Mouse (Mus musculus): ENCODE measurements around the gene Bicd1.
"Not testable (repeated sequence)": the region's sequence is repeated elsewhere in the genome, so short reads cannot be mapped to it uniquely, and the experiment has no call there.

Gene Bicd1

GRCm38 (mm10) chr6:149408833-149409332, at the start of gene Bicd1:
TSS of gene Bicd1 (plus strand) at chr6:149408886.
- DNase-seq (ENCODE audit: inconsistent ontology term) = peak; percentile 85

DNA sequence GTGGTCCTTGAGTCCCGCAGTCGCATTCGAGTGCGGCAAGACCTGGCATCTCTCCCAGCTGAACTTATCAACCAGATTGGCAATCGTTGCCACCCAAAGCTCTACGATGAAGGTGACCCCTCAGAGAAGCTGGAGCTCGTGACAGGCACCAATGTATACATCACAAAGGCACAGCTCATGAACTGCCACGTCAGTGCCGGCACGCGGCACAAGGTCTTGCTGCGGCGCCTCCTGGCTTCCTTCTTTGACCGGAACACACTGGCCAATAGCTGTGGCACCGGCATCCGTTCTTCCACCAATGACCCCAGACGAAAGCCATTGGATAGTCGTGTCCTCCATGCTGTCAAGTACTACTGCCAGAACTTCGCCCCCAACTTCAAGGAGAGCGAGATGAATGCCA, 46.2 kb upstream of the Bicd1 start:
- not testable (repeated sequence) for DNase-seq (ENCODE audit: inconsistent ontology term)

- not testable (repeated sequence) for DNase-seq (ENCODE audit: inconsistent ontology term)
Observed at GRCm38 (mm10) chr6:149365975-149366374, 42.7 kb upstream of the Bicd1 start.

DNA sequence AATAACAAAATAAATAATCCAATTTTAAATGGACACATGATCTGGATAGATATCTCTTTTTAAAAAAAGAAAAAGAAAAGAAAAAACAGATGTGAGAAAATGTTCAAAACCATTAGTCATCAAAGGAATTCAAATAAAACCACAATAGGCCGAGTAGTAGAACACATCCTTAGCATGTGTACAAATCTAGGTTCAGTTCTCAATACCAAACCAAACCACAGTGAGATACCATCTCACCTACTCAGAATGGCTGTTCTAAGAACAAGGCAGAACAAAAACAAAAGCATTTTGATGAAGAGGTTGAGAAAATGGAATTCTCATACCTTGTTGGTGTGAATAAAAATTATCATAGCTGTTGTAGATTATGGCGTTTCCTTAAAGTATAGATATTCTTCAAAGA, 42.3 kb upstream of the Bicd1 start:
- DNase-seq (ENCODE audit: inconsistent ontology term) = no peak

DNA sequence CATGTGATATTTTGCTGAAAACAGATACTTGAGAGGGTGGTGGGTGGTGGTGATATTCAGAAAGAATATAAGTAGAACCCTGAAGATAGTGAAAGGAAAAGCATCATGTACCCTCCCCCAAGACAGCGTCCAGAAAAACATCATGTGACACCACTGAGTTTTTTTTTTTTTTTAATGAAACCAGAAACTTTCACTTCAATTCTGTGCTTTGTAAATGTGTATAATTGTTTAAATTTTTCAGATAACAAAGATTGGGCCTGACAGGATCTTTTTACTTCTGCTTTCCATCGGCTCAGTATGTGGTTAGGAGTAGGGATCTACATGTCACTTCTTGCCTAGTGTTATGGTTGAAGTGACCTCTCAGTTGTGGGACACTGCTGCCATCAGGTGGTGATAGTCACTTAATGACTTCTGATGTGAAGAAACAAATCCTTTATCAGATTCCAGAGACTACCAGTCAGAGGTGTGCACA, 33.7 kb upstream of the Bicd1 start:
- DNase-seq (ENCODE audit: inconsistent ontology term) = peak; percentile 68

GRCm38 (mm10) chr6:149383531-149383930, 25.2 kb upstream of the Bicd1 start:
- no peak for DNase-seq (ENCODE audit: inconsistent ontology term)

- DNase-seq (ENCODE audit: inconsistent ontology term) = no peak
Observed at GRCm38 (mm10) chr6:149386389-149386788, 22.3 kb upstream of the Bicd1 start.

DNA sequence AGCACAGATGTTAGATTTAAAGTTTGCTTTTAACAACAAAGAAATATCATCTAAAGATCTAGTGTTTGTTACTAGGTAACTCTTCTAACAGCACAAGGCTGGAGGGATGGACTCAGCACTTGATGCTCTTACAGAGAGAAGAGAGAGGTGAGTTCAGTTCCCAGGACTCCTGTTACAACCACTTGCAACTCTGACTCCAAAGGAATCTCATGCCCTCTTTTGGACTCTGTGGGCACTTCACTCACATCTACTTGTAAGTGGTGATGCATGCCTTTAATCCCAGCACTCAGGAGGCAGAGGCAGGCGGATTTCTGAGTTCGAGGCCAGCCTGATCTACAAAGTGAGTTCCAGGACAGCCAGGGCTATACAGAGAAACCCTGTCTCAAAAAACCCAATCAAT, 19.1 kb upstream of the Bicd1 start:
- not testable (repeated sequence) for DNase-seq (ENCODE audit: inconsistent ontology term)

DNA sequence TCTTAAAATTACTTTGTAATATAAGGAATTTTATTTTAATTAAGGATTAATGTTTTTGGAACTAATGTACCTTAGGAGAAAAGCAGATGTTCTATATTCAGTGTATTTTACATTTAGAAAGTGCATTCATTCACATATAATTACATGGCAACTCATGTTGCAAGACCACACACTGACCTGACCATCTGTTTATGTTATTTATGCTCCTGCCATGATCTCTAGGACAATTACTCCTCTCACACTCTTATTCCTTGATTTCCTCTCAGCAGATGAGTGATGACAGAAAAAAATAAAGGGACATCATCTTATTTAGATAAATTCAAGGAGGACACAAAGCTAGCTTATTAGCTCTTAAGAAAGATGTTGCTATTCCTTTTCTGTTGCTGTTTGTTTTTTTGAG, 9.3 kb upstream of the Bicd1 start:
- DNase-seq (ENCODE audit: inconsistent ontology term) = no peak

- DNase-seq (ENCODE audit: inconsistent ontology term) = peak; percentile 48
Observed at GRCm38 (mm10) chr6:149409341-149409740, 655 bp downstream of the Bicd1 start.

GRCm38 (mm10) chr6:149409845-149410244, 1.2 kb downstream of the Bicd1 start:
- DNase-seq (ENCODE audit: inconsistent ontology term) = peak; percentile 44

DNA sequence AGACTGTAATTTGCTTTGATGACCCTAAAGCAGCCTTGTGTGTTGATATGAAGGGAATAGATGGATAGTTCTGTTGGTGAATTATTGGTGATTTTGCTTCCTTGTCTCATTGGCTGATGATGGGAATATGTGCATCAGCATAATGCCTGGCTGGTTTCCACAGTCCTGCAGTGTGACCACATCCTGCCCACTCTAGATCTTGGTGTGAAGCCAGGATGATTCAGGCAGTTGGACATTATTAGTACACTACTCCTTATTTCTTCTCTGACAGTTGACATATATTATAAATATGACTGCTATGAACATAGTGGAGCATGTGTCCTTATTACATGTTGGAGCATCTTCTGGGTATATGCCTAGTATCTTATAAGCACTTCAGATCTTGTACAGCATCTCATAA, 4.6 kb downstream of the Bicd1 start:
- peak; percentile 87 for DNase-seq (ENCODE audit: inconsistent ontology term)

- DNase-seq (ENCODE audit: inconsistent ontology term) = no peak
Observed at GRCm38 (mm10) chr6:149424748-149425147, 16.1 kb downstream of the Bicd1 start.

DNA sequence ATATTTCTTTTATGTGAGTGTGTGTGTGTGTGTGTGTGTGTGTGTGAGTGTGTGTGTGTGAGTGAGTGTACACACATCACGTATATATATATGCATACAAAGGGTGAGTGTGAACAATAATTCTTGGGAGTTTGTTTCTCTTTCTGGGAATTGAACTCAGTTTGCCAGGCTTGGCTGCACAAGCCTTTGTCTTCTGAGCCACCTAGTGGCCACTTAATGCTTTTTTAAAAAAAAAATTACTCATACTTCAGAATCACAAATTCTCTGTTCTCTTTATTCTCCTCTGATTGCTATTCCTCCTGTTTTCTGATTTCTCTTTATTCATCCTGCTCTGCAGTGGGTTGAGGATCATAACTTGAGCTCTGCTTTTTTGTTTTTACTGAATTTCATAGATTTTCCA, 30.5 kb downstream of the Bicd1 start:
- DNase-seq (ENCODE audit: inconsistent ontology term) = no peak

DNA sequence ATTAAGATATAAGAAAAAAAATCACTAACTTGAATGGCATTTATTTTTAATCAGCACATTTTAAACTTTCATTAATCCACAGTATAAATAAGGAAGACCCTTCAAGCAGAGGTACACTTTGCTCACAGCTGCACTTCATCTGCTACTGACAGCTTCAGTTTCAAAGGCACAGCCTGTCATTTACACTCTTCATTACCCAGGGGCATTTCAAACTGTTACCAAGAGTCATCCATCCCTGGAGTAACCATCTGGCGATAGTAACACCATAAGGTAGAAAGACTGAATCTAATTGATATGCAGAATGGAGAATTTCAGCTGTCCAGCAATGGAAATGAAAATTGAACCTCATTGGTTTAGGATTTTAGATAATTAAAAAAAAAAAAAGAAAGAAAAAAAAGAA, 34.2 kb downstream of the Bicd1 start:
- DNase-seq (ENCODE audit: inconsistent ontology term) = no peak

- DNase-seq (ENCODE audit: inconsistent ontology term) = no peak
Observed at GRCm38 (mm10) chr6:149445854-149446253, 37.2 kb downstream of the Bicd1 start.

DNA sequence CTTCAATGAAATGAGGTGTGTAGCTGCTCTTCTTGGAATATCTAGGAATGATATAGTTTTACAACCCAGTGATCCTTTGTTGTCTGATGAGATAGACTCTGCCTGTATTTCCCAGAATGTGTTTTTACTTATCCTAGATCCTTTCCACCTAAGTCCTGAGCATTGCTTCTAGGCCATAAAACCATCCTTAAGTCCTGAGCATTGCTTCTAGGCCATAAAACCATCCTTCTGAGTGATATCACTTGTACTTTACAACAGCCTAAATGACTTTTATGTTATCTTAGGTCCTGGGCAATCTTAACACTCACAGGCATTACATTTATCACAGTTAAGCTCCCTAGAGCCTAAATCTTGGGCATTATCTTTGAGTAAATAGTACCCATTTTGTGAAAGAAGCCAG, 48.6 kb downstream of the Bicd1 start:
- no peak for DNase-seq (ENCODE audit: inconsistent ontology term)

DNA sequence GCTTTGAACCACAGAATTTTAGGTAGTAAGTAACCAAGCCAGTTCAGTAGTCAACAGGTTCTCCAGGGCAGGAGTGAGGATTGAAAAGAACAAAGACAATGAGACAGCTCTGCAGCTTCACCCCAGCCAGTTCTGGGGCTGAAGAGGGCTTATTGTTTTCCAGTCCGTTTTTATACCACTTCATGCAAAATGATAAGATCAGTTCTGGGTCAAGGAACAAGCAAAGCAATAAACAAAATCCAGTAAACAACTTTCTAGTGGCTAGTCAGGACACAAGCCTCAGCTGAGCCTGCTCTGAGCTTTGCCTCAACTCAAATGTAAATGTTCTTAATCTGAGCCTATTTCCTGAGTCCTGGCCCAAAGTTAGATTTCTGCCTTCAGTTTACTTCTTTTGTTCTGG, 52.3 kb downstream of the Bicd1 start:
- DNase-seq (ENCODE audit: inconsistent ontology term) = no peak

DNA sequence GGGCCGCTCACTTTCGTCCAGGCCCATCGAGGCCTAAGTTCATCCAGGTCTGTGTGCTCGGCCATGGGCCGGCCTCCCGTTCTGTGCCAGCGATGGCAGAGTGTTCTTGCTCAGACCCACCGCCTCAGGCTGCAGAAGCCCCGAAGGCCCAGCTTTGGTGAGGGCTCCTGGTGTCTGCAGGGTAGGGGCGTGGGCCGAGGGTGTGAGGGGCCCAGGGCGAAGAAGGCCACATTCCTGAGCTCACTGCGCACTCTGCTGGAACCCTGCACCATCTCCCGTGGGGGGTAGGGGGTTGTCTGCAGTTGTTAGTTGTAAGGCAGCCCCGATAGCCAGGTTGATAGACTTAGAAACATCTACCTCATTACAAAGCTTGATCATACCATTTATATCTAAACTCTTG, 62.8 kb downstream of the Bicd1 start:
- no peak for DNase-seq (ENCODE audit: inconsistent ontology term)

DNA sequence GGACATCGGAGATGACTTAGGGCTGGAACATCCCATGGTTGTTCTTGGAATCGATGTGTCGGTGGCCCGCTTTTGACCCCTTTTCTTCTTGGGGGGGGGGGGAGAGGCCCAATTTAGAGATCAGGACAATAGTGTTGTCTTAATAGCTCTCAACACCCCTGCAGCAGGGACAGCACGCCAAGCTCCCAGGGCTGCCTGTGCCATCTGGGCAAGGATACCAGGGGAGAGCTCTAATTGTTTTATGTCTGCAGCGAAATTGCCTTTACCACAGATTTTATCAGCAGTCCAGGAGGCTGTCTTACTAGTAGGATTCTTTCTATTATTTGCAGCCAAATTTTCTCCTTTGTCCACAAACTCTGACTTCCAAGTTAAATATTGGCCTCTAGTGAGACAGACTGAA, 63.8 kb downstream of the Bicd1 start:
- DNase-seq (ENCODE audit: inconsistent ontology term) = not testable (repeated sequence)

- DNase-seq (ENCODE audit: inconsistent ontology term) = not testable (repeated sequence)
Observed at GRCm38 (mm10) chr6:149481868-149482267, 73.2 kb downstream of the Bicd1 start.

- no peak for DNase-seq (ENCODE audit: inconsistent ontology term)
Observed at GRCm38 (mm10) chr6:149494662-149495061, 86.0 kb downstream of the Bicd1 start.

DNA sequence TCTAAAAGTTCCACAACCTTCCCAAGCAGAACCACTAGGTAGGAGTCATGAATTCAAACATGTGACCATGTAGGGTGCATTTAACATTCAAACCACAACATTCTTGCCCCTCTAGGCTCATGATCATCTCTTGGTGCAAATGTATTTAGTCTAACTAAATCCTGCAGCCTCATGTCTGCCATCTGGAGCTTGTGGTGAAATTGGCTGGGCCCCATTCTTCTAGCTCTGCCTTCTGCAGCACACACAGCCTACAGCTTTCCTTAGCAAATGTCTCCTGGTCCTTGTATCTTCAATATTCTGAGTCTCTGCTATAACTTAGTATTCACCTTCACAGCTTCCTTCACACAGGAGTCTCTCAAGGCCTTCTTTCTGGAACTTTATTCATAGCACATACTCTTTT, 87.2 kb downstream of the Bicd1 start:
- DNase-seq (ENCODE audit: inconsistent ontology term) = no peak
